Mouse (Mus musculus) B cell, adult 67 days (primary cell): Measurements from ENCODE around the gene Tnfsf18. TPM values are rescaled to one million over a fixed set of nuclear protein-coding genes. Genes with fewer than 3 reads are reported as not detected.

Experiments used
- total RNA-seq, 2 experiments: library from RNA; stranded (reverse); gene quantifications; 4 replicates each; pipeline ENCODE4 v1.2.4; 2023

Tnfsf18 gene
- under 1 TPM; 0.27 to 0.75 TPM for total RNA-seq

GRCm38 (mm10) chr1:161494343-161494742, at the start of gene Tnfsf18:
Gene Tnfsf18 (plus strand): TSS chr1:161494655.

Other genes starting within 250 kb of the Tnfsf18 start
- 10 to 100 TPM; 83.7 to 98.7 TPM for gene Prdx6, start 243.4 kb upstream of the Tnfsf18 start, total RNA-seq
- not detected for gene Tnfsf4, start 99.2 kb upstream of the Tnfsf18 start, total RNA-seq